Mouse (Mus musculus) gastrocnemius, postnatal 4 days (tissue): ENCODE measurements around the gene Cand1. TPM values are rescaled to one million over a fixed set of nuclear protein-coding genes. Genes with fewer than 3 reads are reported as not detected.

Experiments used
- total RNA-seq, 2 experiments: library from RNA; stranded (reverse); gene quantifications; 2 replicates each; pipeline ENCODE4 v1.2.3; 2021

The Cand1 gene
- total RNA-seq, 2 experiments from 2014 or later, result 73.5 to 80.6 TPM

Other genes with a start within 250 kb of the Cand1 start
- 1 to 10 TPM; 2.0 to 2.2 TPM for gene Grip1, start 213.8 kb upstream of the Cand1 start, total RNA-seq